Mouse (Mus musculus) v-Abl transformed pro-B cells (cell line): Measurements from ENCODE around the gene Kctd5.
"Not testable (repeated sequence)": the region's sequence is repeated elsewhere in the genome, so short reads cannot be mapped to it uniquely, and the experiment has no call there.

Source experiments
- in situ Hi-C, 2 experiments: fragments of 400-800 bp; cut with MboI; formaldehyde crosslinking; loops; one replicate each; pipeline ENCODE4 v1.15.1; 2025; ENCODE audit not compliant: unreplicated experiment in 2 of 2

Gene Kctd5

DNA sequence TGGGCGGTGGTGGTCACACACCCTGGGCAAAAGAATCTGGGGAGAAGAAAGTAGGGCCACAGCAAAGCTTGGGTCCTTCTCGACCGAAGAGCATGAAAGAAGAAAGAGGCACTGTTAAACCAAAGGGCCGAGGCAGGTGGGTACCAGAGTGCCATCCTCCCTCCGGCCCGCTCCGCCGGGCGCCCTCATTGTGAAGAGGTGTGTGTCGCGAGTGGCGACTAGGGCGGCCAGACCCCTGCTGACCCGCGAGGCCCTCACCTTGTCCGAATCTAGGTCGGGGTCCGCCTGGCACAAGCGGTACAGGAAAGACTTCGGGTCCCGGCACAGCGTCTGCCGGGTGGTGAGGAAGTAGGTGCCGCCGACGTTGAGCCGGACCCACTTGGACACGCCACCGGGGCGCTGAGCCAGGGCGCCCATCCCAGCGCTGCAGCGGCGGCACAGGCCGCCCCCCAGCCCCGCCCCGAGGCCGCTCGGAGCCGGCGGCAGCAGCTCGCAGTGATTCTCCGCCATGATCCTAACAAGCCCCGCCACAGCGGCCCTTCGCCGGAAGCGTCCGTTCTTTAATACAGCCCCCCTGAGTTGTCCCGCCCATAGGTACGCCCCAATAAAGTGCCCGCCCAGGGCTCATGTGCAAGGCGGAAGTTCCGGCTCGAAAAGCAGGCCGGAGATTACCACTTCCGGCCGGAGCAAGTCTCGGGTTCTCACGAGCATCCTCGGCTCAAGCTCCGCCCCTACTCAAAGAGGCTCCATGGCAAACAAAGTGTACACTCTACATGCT lies at the start of gene Kctd5:
Gene Kctd5, minus strand, starts transcription at position 567 of the 778 bp plus-strand sequence.
- in situ Hi-C loops, result no loop called here

DNA sequence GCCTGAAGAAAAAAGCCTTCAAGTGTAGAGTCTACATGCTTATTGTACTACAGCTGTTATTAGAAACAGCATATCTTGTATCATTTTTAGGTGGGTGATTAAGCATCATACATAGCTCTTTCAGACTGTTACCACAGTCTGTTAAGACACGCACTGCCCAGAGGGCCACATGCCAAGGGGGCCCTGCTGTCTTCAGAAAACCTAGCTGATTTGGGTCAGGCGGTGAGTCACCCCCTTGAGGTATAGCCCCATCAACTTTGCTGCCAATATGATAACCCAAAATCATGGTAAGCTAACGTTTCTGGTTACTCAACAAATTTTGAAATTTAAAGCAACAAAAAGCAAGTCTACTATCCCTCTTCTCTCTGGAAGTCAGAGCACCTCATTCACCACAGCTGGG lies 46.2 kb upstream of the Kctd5 start:
- in situ Hi-C loops, result no loop called here

DNA sequence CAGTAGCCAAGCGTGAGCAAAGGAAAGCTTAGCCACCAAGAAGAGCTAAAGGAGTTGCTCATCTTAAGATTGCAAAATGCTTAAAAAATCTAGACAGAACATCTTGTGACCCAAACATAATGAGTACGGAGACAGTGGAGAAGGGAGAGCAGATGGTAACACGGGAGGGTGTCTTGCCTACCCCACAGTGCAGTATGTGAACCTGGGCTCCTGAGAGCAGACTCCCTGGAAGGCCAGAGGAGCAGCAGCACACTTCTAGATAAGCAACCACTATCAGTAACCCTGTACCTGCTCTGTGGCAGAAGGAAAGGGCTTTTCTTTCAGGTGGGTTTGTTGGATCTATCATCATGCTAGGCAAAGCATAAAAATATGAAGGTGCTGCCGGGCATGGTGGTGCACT lies 39.7 kb upstream of the Kctd5 start:
- in situ Hi-C loops, result no loop called here

DNA sequence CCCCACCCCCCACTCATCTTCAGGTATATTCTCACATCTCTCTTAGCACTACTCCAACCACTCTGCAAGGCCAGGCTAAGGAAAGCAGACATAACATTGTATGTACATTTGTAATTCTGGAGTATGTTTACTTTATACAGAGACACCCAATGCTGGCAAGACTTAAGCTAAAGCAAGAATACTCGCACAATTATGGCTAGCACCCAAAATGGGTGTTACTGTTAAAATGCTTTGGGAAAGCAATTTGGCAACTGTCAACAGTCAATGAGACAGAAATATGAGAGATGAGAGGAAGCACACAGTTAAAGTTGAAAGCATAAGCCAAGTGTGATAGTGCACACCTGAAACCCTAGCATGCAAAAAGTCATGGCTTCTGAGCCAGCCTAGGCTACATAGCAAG lies 38.0 kb upstream of the Kctd5 start:
- in situ Hi-C loops, result no loop called here

DNA sequence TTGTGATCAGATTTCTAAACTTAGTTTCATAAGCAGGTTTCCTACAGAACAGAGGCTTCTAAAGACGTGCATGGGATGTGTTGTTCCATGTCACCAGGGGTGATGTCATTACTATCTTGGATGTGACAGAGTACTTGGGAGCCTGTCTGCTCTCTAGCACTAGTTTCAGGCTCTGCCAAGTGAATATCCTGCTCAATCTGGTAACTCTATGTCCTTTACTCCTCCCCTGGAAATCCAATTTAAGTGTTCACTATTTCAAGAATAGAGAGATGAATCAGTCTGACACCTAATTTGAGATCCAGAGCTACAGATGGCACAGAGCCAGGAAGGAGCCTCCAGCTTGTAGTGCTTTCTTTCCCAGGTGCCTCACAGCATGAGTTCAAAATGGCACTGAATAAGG lies 35.6 kb upstream of the Kctd5 start:
- in situ Hi-C loops, result no loop called here

DNA sequence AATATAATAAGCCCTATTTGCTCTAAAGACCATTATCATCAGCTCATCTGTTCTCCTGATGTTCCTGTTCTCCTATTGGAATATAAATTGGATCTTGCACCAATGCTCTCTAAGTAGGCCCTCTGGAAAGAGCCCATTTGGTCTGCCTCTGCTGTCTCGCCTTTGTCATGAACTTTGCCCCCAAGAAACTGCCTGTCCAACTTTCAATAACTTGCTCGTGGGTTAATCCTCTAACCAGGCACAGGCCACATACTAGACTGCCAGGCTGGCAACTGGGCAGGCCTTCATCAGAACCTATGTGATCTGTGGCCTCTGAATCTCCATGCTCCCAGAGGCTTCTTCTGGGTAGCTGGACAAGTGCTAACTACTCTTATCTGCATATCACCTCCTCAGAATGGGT lies 31.8 kb upstream of the Kctd5 start:
- in situ Hi-C loops, result no loop called here

DNA sequence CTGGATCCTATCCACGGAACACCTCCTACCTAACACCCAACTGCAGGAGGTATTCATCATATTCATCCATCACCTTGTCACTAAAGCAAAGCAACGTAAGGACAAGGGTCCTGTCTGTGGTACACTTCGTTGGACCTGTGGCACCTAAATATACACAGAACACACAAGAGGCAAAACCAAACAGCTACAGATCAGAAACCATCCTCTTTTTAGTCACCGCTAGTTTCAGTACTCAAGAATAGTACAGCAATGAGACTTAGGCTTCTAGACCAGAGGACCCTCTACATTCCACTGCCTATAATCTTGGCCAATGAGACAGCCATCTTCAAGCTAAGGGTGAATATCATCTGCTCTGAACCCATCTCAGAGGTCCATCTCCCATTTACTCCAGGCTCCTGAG lies 25.1 kb upstream of the Kctd5 start:
- in situ Hi-C loops, result no loop called here

DNA sequence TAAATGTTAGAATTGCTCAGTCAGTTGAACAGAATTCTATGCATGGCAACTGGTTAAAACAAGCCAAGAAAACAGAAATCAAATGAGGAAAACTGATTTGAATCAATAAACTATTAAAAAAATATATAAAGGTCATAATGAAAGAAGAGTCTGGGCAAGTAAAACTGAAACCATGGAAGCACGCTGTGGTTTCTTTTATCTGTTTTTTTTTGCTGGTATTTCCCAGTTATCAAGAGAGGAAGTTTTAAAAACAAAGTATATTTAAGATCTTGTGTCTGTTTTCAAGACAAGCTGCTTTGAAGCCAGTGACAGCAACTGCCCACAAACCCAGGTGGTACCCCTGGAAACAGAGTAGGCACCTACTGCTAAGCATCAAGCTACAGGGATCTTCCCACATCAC lies 17.3 kb upstream of the Kctd5 start:
- in situ Hi-C loops, result no loop called here

DNA sequence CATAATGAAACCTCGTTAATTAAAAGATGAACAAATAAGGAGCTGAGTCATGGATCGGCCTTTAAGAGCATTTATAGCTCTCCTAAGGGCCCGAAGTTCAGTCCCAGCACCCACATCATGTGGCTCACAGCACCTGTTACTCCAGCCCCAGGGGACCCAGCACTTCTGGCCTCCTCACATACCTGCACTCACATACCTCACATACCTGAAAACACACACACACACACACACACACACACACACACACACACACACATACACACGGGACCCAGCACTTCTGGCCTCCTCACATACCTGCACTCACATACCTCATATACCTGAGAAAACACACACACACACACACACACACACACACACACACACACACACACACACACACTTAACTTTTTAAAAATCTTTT lies 13.1 kb upstream of the Kctd5 start:
- in situ Hi-C loops, result not testable (repeated sequence)

DNA sequence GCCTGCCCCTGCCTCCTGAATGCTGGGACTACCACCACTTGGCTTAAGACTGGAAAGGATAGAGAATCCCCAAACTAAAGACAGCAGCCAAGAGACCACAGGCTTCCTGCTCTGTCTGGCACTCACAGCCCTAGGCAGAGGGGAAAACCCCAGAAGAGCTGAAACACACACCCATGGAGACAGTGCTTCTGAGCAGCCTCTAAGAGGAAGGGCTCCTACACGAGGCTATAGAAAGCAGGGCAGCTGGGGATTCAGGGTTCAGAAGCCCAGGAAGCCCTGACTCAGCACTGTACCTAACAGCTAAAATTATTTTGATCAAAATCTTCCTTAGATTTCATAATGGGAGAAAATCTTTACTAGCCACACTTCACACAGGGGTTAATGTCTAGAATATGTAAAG lies 11.3 kb upstream of the Kctd5 start:
- in situ Hi-C loops, result no loop called here

DNA sequence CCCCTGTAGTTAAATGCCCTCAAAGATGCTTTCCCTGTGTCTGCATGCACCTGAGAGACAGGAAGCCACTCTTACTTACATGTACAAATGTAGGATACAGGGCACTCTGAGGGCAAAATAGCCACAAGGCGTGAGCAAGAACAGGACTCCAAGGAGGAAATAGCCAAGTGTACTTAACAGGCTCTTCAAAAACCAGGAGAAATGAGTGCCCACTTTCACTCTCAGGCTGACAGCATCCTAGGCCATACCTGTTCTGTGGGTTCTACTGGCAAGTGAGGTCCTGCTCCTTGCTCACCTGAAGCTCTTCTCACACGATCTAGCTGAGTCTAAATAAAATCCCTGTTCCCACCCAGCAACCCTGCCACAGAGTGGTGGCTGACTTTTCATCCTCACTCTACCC lies 3.8 kb upstream of the Kctd5 start:
- in situ Hi-C loops, result no loop called here

DNA sequence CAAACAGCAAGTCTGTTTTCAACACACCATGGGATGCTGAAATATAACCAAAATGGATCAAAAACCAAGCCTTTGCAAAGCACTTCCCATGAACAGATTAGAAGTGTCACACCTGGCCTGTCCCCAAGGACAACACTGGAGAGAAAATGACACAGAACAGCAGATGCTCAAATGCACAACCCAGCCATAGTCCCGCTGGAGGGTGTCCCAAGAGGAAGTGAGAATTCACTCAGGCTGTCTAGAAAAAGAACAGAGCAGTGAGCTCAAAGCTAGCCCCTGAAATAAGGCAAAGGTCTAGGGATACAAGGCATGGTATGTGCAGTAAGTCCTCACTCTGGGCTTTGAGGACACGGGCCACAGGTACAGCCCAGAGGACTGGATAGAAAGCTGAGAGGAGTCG lies 3.8 kb downstream of the Kctd5 start:
- in situ Hi-C loops, result no loop called here

DNA sequence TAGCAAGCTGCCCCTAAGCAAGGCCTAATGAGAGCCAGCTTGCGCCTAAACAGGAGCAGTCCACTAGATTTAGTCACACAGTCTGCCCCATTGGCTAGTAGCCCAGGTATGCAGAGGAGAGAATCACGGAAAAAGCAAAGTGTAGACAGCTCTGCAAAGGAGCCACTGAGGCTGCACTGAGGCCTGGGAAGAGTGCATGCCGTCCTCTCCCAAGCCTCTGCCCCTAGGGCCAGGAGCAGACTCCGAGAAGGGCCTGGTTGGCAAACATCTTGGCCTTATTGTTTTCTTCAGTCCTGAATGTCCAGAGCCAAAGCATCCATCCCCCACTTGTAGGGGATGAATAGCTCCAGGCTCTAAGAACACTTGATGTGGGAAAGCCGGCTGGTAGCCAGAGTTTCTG lies 5.0 kb downstream of the Kctd5 start:
- in situ Hi-C loops, result no loop called here

DNA sequence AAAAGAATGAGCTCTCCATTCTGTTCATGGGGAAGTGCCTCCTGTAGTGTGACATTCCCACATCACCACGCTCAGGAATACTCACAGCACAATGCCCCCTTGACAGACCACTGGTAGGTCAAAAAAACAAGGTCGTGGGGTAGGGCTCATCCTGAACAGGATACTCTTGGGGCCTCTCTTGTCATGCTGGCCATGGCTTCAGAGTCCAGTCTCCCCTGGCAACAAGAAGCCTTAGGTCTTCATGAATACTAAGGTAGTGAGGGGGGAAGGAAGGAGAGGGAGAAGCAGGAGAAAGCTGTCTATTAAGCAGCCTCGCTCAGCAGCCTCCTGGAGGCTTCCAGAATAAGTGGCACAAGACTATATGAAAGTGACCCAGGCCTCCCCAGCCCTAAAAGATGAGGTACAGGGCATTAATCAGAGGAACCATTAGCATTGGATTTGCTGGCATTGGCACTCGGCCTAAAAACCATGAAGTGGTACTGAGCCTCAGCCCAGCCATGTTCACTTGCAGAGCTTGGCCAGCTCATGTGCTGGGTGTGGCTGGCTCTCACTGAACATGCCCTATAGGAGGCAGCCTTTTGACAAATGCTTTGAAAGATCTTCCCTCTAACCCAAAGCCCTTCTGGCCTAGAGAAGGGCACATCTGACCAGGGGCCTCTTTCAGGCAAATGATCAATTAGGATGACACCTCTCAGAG lies 10.7 kb downstream of the Kctd5 start:
- in situ Hi-C loops, result no loop called here

DNA sequence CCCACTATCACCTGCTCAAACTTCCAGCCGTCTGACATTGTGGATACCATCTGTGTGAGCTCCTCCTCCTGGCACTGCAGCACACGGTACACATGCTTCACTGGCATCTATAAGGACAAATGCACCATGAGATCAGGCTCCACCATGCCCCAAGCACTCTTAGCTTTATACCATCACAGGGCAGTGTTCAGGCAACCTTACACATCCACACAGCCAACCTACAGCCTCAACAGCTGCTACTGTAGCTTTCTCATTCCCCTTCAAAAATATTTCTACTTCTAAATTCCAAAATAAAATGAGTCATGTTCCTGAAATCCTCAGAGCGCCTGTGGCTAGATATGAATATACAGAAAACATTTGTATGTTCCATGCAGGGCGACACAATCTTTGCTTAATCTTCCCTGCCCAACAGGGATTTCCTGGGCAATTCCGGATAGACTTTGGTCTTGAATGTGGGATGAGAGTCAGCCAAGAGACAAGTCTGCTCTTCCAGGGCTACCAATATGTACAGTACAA lies 15.5 kb downstream of the Kctd5 start:
- in situ Hi-C loops, result no loop called here

DNA sequence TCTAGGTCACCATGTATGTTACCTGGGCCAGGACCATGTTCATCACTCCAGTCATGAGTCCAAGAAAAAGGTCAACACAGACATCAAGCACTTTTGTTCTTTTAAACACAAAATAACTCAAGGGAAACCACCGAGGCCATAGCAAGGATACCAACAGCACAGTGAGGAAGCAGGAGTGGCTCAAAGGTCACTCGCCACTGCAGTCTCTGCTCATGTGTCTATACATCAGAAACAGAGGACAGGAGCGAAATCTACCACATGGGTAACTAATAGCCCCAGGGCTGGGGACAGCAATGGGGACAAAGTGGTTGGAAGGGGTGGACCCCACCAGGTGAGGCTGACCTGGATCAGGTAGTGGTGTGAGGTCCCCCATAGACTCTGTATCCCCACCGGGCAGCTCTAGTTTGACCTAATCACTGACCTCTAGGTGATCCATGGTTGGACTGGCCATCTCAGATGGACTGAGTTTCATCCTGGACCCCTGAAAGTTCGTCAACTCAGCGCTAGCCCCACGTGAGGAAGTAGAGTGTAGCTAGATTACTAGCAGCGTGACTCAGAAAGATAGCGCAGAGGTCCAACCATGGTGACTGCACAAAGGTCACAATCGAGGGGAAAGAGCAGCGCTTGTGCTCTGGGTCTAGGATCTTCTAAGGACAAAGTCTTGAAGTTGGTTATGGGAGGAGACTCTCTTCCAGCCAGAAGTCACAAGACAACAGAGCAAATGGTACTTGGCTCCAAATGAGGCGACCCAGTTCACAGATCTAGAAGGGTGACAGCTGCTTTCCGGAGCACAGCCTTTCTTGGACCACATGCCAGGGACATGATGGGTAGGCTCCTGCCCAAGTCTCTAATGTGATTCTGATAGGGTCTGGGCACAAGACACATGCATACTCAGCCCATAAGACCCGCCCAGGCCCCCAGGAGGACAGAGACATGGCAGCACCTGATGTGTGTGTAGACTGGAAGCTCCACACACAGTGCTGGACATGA lies 16.4 kb downstream of the Kctd5 start:
- in situ Hi-C loops, result no loop called here

DNA sequence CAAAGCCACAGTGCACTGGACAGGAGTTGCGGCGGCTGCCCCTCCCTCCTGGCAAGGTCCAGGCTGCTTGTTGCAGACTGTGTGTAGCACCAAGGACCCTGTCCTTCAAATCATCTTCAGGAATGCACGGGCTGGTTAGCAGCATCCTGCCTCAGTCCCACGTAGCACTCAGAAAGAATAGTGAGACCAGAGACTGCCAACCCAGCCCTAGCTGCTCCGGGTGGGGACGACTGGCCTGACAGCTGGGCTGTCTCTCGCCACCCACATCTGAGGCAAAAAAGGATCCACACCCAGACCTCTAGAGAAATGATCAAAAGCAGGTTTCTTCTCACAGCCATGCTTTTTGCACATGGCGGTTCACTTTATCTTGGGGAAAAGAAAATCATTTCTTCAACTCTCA lies 24.3 kb downstream of the Kctd5 start:
- in situ Hi-C loops, result no loop called here

DNA sequence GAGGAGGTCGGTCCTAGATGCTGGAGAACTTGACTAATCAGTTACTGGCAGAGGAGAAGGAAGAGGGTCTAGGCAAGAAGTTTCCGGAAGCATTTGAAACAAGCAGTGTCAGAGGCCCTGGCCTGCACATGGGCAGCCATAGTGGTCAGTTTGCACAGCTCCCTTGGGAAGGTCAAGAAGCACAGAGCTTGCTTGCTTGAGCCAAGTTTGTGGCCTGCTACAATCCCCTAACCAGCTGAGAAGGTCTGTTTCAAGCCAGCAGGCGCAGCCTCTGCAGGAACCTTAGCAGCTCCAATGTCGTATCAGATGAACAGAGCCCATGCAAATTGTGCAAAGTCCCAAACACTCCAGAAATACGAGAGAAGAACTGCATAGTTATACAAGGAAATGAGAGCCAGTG lies 25.2 kb downstream of the Kctd5 start:
- in situ Hi-C loops, result no loop called here

DNA sequence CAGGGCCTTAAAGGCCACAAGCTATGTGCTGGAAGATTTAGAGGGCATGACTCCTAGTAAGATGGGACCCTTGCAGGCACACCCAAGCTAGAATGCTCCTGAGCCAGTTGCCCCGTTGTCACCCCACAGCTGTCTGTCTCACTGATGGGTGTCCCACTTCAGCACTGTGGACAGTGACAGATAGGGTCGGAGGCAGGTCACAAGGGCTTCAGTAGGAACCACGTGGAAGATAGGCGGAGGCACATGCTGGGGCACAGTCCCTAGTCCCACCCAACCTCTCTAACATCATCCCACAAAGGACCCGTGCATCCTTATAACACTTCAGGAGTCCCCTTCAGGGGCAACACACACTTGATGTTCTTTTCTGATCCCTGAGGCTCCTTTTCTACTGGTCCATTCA lies 27.3 kb downstream of the Kctd5 start:
- in situ Hi-C loops, result no loop called here

DNA sequence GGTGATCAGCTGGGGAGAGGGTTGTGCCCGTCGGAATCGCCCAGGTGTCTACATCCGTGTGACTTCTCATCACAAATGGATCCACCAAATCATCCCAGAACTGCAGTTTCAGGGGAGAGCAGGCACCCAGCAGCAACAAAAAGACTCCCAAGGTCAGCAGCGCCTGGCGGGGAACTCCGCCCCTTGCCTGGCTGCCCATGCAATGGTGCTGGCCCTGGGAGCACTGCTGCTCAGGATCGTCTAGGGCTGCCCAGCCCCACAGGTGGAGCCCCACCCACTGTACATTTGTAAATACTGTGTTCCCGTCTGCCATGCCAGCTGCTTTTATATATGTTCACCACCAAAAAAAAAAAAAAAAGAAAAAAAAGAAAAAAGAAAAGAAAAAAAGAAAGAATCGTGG lies 27.7 kb downstream of the Kctd5 start:
- in situ Hi-C loops, result no loop called here

DNA sequence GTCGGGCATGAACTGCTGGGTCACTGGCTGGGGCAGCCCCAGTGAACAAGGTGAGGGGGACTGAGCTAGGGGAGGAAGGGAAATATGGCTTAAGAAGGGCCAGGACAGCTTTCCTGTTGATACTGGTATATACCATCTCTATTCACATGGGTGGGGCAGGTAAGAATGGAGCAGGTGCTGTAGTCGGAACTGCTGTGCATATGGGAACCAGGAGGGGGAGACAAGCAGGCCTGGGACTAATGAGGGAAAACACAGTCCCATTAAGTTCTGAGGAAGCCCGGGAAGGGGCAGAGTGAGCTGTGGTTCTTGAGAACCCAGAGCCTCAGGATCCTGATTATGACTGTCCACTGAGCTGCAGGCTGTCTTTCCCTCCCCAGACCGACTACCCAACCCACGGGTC lies 28.8 kb downstream of the Kctd5 start:
- in situ Hi-C loops, result no loop called here
